Mouse (Mus musculus) thymus, adult 2 months (tissue): ENCODE data around the gene Obscn. TPM values are rescaled to one million over a fixed set of nuclear protein-coding genes. Genes with fewer than 3 reads are reported as not detected.
A peak's percentile ranks its signal among the peaks of the same experiment; 100 is the strongest.

Experiments used
- DNase-seq: peaks from one replicate; pipeline ENCODE4 v3.0.0; 2021
- H3K27ac ChIP-seq: fragments of 200-500 bp; 2 replicates; pipeline ENCODE4 v1.5.1; 2012; ENCODE audit warnings: low read length, control low read depth; ENCODE audit not compliant: control insufficient read depth, insufficient read depth
- H3K27me3 ChIP-seq: fragments of 200-500 bp; 2 replicates; pipeline ENCODE4 v1.6.1; 2012; ENCODE audit warnings: mild to moderate bottlenecking, low read length, moderate library complexity, mixed read lengths; ENCODE audit not compliant: control insufficient read depth, insufficient read depth
- H3K36me3 ChIP-seq: fragments of 200-500 bp; 2 replicates; pipeline ENCODE4 v1.6.1; 2012; ENCODE audit warnings: mild to moderate bottlenecking, low read length, moderate library complexity; ENCODE audit not compliant: control insufficient read depth, insufficient read depth
- H3K4me1 ChIP-seq: fragments of 200-500 bp; replicated peaks from 2 replicates; pipeline ENCODE4 v1.6.1; 2012; ENCODE audit warnings: low read length; ENCODE audit not compliant: control insufficient read depth, insufficient read depth
- H3K4me3 ChIP-seq: fragments of 200-500 bp; 2 replicates; pipeline ENCODE4 v1.5.1; 2012; ENCODE audit warnings: mild to moderate bottlenecking, low read length, control low read depth, moderate library complexity; ENCODE audit not compliant: control insufficient read depth, insufficient read depth
- CTCF ChIP-seq: fragments of 200-500 bp; IDR thresholded peaks from 2 replicates; pipeline ENCODE4 v1.5.1; 2012; ENCODE audit warnings: mild to moderate bottlenecking, control low read depth, low read length, moderate library complexity, borderline replicate concordance; ENCODE audit not compliant: control insufficient read depth, poor library complexity, insufficient read depth; ENCODE audit errors: extremely low read depth
- POLR2A ChIP-seq: fragments of 200-500 bp; IDR thresholded peaks from 2 replicates; pipeline ENCODE4 v1.6.1; 2012; ENCODE audit warnings: mild to moderate bottlenecking, low read length, control low read depth, moderate library complexity; ENCODE audit not compliant: control insufficient read depth, poor library complexity, insufficient read depth; ENCODE audit errors: extremely low read depth
- WGBS: fragments of 180-500 bp; shearing (Covaris S2); methylation state at CpG from one replicate; pipeline ENCODE4 v1.1.7; 2018; 5-methylcytosine and 5-hydroxymethylcytosine counted together
- polyA plus RNA-seq: library from polyadenylated mRNA; depleted of rRNA; stranded (reverse); fragments of >200 nt; gene quantifications from 2 replicates; pipeline ENCODE4 v1.2.3, GENCODE M21; 2012

The Obscn gene
- polyA plus RNA-seq, 1 experiment, result 14.5 TPM

DNA sequence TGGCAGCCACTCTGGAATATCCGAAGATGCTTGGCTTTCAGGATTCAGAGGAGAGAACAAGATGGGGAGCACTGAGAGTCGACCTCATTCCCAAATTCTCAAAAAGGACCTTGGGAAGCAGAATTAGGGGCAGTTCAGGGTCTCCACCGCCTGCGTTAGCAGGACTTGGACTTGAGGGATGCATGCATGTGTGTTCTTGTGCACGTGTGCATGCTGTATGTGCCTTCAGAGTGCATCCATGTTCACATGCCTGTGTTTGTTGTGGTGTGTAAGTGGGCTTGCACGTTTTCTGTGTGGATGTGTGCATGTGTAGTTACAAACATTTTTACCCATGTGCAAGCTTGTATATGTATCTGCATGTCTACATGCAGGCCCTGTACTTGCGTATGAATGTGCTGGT lies 172.0 kb downstream of the Obscn start:
- WGBS, result 92% methylated on average over 7 of the region's 7 CpGs
- Histone ChIP-seq H3K4me3 (no peak overlapping the region), H3K36me3 (no peaks in the 10 kb centered on the region), H3K27ac (no peak overlapping the region), H3K27me3 (no peaks in the 10 kb centered on the region; the same call in 1 of the 2 replicates), H3K4me1 (peaks cover 5% of the 10 kb centered on the region)
- TF ChIP-seq CTCF (no peak), POLR2A (no peak)
- DNase-seq, result no peak

DNA sequence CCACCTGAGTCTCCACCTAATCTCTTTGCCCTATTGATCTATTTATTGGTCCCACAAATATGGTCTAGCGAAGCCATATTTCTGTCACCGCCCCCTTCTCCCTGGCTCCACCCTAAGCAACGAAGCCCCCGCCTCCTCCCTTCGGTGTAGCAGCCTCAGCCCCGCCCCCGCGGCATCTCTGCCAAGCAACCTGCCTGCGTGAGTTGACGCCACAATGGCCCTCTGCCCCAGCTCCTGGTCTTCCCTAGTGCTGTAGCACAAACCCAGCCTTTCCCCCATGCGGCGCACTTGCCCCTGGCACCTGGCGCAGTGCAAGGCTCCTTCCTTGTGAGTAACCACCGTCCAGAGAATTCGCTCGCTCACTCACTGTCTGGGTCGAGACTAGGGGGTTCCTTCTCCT lies 172.7 kb downstream of the Obscn start:
- no peaks in the 10 kb centered on the region; the same call in 1 of the 2 replicates for H3K27me3 ChIP-seq
- TF ChIP-seq CTCF, result no peak
- no peak for TF ChIP-seq POLR2A
- no peaks in the 10 kb centered on the region for H3K36me3 ChIP-seq
- H3K27ac ChIP-seq, result no peak overlapping the region
- WGBS, result 54% methylated on average over 17 of the region's 17 CpGs
- no peak overlapping the region for H3K4me3 ChIP-seq
- DNase-seq, result peak; percentile 29
- peaks cover 4% of the 10 kb centered on the region for H3K4me1 ChIP-seq

DNA sequence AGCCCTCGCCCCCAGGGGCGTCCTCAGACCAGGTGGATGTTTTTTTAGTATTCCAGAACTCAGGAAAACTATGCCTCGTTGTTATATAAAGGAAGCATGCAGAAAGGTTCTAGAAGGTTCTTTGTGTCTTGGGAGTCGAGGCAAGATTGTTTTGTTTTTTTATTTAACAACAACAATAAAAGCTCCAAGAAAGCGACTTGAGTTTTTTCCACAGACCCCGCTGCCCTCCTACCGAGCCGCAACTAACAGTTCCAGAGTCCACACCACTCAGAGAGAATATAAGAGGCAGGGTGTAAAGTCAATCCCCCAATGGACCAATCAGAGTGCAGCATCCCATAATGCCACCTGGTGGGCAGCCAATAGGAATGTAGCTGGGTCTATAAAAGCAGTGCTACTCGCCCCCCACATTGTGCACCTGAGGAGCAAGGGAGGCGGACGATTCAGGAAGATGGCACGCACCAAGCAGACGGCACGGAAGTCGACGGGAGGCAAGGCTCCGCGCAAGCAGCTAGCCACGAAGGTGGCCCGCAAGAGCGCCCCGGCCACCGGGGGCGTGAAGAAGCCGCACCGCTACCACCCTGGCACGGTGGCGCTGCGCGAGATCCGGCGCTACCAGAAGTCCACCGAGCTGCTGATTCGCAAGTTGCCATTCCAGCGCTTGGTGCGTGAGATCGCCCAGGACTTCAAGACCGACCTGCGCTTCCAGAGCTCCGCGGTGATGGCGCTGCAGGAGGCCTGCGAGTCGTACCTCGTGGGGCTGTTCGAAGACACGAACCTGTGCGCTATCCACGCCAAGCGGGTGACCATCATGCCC lies 174.6 kb downstream of the Obscn start:
- WGBS, result 69% methylated on average over 50 of the region's 50 CpGs
- DNase-seq, result no peak
- Histone ChIP-seq H3K27ac (no peak overlapping the region), H3K27me3 (no peaks in the 10 kb centered on the region; the same call in 1 of the 2 replicates), H3K36me3 (no peaks in the 10 kb centered on the region; the same call in 1 of the 2 replicates), H3K4me3 (no peak overlapping the region), H3K4me1 (peaks cover 17% of the 10 kb centered on the region)
- TF ChIP-seq POLR2A, result no peak

DNA sequence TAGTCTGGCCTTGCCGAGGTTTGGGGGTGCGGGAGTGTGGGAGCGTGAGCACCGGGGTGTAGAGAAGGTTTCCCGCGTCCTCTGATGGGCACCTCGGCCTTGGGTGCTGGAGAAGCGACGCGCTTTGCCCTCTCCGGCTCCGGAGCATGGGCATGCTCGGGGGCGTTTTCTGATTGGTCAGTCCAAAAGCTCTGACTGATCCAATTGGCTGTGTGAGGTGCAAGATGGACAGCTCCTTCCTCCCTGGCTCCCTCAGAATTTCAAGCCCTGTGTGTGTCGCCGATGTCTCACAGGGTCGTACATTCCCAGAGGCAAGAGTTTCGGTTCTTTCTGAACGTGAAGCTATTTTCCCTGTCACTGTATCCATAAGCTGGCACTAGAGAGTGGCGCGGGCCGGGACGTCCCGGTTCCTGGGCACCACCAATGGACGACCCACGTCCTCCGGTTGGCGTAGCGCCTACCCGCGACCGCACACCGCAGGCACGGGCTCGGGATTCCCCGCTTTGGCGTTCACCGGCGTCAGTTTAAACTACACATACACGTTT lies 176.2 kb downstream of the Obscn start:
- DNase-seq, result peak; percentile 67

DNA sequence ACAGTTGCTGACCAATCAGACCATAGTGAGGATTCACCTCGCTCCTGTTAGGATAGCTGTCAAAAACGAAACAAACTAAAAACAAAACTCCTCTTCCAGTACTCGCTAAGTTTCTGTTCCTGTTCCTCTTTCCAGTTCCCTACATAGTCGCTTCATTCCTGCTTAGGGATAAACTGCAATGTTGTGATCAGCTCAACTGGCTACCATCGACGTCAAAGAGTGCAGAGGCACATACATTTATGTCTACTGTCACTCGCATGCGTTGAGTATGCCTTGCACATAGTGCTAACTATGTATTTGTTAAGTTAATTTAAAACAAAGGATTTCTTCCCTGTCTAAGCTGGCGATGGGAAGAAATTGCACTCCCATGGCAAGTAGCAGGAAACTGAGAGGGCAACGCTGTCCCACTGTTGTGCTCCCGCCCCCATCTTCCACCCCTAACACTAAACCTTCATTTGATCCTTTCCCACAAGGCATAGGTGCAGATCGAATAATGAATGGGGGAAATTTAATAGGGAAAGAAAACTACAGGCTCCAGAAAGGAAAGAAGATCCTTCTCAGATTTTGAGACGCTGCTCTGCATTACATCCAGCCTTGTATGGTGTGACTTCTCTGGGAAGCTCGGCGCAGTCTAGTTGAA lies 176.9 kb downstream of the Obscn start:
- Histone ChIP-seq H3K4me1 (peaks cover 17% of the 10 kb centered on the region), H3K27me3 (no peaks in the 10 kb centered on the region; the same call in 1 of the 2 replicates), H3K4me3 (peak overlapping the region; percentile 46; the same call in 1 of the 2 replicates), H3K27ac (no peak overlapping the region), H3K36me3 (no peaks in the 10 kb centered on the region; the same call in 1 of the 2 replicates)
- TF ChIP-seq POLR2A, result no peak
- TF ChIP-seq CTCF, result no peak
- 13% methylated on average over 15 of the region's 15 CpGs for WGBS
- no peak for DNase-seq

More for the DNA sequence above, 176.2 kb downstream of the Obscn start:
- H3K4me1 ChIP-seq, result peaks cover 17% of the 10 kb centered on the region
- WGBS, result 0% methylated on average over 40 of the region's 40 CpGs
- TF ChIP-seq POLR2A (no peak), CTCF (peak; percentile 22; the same call in 1 of the 2 replicates)
- no peaks in the 10 kb centered on the region; the same call in 1 of the 2 replicates for H3K27me3 ChIP-seq
- H3K36me3 ChIP-seq, result no peaks in the 10 kb centered on the region; the same call in 1 of the 2 replicates
- peak overlapping the region; percentile 46 for H3K4me3 ChIP-seq
- H3K27ac ChIP-seq, result no peak overlapping the region

DNA sequence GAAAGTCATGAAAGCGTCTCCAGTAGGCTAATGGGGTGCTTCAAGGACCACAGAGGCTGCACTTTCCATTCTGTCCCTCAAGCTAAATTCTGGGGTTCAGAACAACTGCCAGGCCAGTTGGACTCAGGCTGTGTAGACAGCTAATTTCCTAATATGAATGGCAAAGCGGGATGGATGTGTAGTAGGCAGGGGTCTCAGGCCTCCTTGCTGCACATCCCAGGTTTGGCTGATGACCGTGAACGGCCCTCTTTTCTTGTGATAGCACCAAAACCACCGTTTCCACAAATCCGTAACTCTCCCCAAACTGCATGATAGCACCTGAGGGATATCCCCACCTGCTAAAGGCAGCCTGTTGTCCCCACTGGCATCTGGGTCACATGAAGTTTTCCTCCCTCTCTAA lies 177.7 kb downstream of the Obscn start:
- Histone ChIP-seq H3K27ac (no peak overlapping the region), H3K4me1 (peaks cover 19% of the 10 kb centered on the region), H3K4me3 (no peak overlapping the region), H3K36me3 (no peaks in the 10 kb centered on the region; the same call in 1 of the 2 replicates), H3K27me3 (no peaks in the 10 kb centered on the region; the same call in 1 of the 2 replicates)
- TF ChIP-seq POLR2A, result no peak
- no peak for TF ChIP-seq CTCF
- DNase-seq, result no peak
- 92% methylated on average over 6 of the region's 6 CpGs for WGBS
